Mouse (Mus musculus) CH12.LX (cell line): ENCODE measurements around the gene Vmn1r197.

ENCODE experiments used
- CTCF ChIP-seq, 2 experiments: IDR thresholded peaks in 1 of 2; conservative IDR thresholded peaks in 1 of 2; 2 replicates each; pipeline ENCODE4 v1.5.1; 2011 to 2012; ENCODE audit warnings: low read depth in 2 of 2, low read length in 2 of 2, improper control_type of control experiment in 1 of 2, inconsistent platforms in 1 of 2, mild to moderate bottlenecking in 1 of 2, moderate library complexity in 1 of 2
- E2F4 ChIP-seq: IDR thresholded peaks from 2 replicates; pipeline ENCODE4 v1.6.1; 2011; ENCODE audit warnings: low read depth, low read length, improper control_type of control experiment; ENCODE audit not compliant: insufficient replicate concordance
- POLR2A ChIP-seq: IDR thresholded peaks from 2 replicates; pipeline ENCODE4 v1.6.1; 2011; ENCODE audit warnings: low read depth, mild to moderate bottlenecking, improper control_type of control experiment, low read length
- ZMIZ1 ChIP-seq: IDR thresholded peaks from 2 replicates; pipeline ENCODE4 v1.6.1; 2012; ENCODE audit warnings: low read depth, mild to moderate bottlenecking, inconsistent platforms, low read length, improper control_type of control experiment

DNA sequence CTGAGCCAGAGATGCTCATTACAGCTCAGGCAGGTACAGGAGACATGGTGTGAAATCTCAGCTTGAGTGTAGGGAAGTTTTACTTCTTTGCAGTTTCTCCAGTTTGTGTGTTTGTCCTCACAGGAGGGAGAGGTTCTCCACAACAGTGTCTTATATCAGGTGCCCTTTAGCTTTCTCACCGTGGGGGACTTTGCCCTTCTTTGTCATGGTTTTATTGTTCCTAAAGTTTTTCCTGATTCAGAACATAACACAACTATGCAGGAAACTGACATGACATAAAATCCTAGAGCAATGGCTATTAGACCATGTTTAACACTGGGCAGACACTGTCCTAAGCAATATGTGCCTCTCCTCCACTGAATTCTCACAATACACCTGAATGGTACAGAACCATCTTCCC lies 26.4 kb downstream of the Vmn1r197 start:
- no peak for TF ChIP-seq POLR2A
- TF ChIP-seq CTCF (conservative IDR thresholded peaks at IDR 0.05 in 1 of 2, IDR thresholded peaks at IDR 0.05 in 1 of 2; ENCODE audit: low read depth in 2 of 2, low read length in 2 of 2): no peak
- TF ChIP-seq ZMIZ1: no peak
- TF ChIP-seq E2F4: no peak
